Mouse (Mus musculus) MEL (cell line): ENCODE results near the gene Dgat2.

Experiments
- CHD1 ChIP-seq: IDR thresholded peaks from 2 replicates; pipeline ENCODE4 v1.6.1; 2012; ENCODE audit warnings: low read depth, mild to moderate bottlenecking, inconsistent platforms, low read length, improper control_type of control experiment
- CTCF ChIP-seq, 3 experiments: IDR thresholded peaks in 2 of 3; conservative IDR thresholded peaks in 1 of 3; 2 replicates each; pipeline ENCODE4 v1.5.1; 2011 to 2012; ENCODE audit warnings: low read length in 3 of 3, low read depth in 2 of 3, mild to moderate bottlenecking in 2 of 3, improper control_type of control experiment in 1 of 3, inconsistent platforms in 1 of 3, mixed read lengths in 1 of 3, moderate library complexity in 1 of 3; ENCODE audit not compliant: control insufficient read depth in 1 of 3, insufficient read depth in 1 of 3, poor library complexity in 1 of 3, severe bottlenecking in 1 of 3
- E2F4 ChIP-seq: IDR thresholded peaks from 2 replicates; pipeline ENCODE4 v1.6.1; 2011; ENCODE audit warnings: low read depth, low read length, improper control_type of control experiment, borderline replicate concordance
- HCFC1 ChIP-seq: IDR thresholded peaks from 2 replicates; pipeline ENCODE4 v1.6.1; 2012; ENCODE audit warnings: low read depth, mild to moderate bottlenecking, inconsistent platforms, low read length, improper control_type of control experiment, moderate library complexity
- POLR2A ChIP-seq, 2 experiments: IDR thresholded peaks; 2 replicates each; pipeline ENCODE4 v1.6.1; 2011 to 2012; ENCODE audit warnings: low read length in 2 of 2, mild to moderate bottlenecking in 2 of 2, control low read depth in 1 of 2, improper control_type of control experiment in 1 of 2, low read depth in 1 of 2, moderate library complexity in 1 of 2; ENCODE audit not compliant: control insufficient read depth in 1 of 2, insufficient read depth in 1 of 2, poor library complexity in 1 of 2
- POLR2AphosphoS5 ChIP-seq: IDR thresholded peaks from 2 replicates; pipeline ENCODE4 v1.6.1; 2012; ENCODE audit warnings: low read depth, borderline replicate concordance, mild to moderate bottlenecking, inconsistent platforms, low read length, moderate library complexity, mixed read lengths
- RAD21 ChIP-seq: IDR thresholded peaks from 2 replicates; pipeline ENCODE4 v1.6.1; 2011; ENCODE audit warnings: mild to moderate bottlenecking, low read depth, low read length, improper control_type of control experiment
- TAL1 ChIP-seq: IDR thresholded peaks from 2 replicates; pipeline ENCODE4 v1.6.1; 2012; ENCODE audit warnings: mild to moderate bottlenecking, inconsistent platforms, low read length, moderate library complexity, mixed read lengths
- ZKSCAN1 ChIP-seq: IDR thresholded peaks from 2 replicates; pipeline ENCODE4 v1.6.1; 2012; ENCODE audit warnings: low read depth, mild to moderate bottlenecking, inconsistent platforms, low read length, improper control_type of control experiment, moderate library complexity
- ZMIZ1 ChIP-seq: IDR thresholded peaks from 2 replicates; pipeline ENCODE4 v1.6.1; 2012; ENCODE audit warnings: low read depth, mild to moderate bottlenecking, inconsistent platforms, low read length, improper control_type of control experiment, moderate library complexity

DNA sequence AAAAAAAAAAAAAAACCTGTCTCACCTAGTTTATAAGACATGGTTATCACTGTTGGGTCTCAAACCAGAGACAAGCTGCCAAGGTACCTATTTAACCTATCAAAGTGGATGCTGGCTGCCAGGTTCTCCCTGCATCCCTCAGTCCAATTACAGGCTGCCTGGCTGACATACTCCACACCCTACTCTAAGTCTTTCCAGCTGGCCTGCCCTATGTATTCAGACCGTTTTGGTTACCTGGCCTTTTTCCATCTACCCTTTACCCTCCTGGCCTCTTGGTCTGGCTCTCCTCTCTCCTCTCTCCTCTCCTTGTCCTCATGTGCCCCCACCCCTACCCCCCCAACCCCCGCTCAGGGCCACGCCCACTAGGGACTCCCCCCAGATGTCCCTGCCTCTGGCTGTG, 65.7 kb downstream of the Dgat2 start:
- TF ChIP-seq CTCF (IDR thresholded peaks at IDR 0.05 in 2 of 3, conservative IDR thresholded peaks at IDR 0.05 in 1 of 3; ENCODE audit: control insufficient read depth in 1 of 3, insufficient read depth in 1 of 3, low read depth in 2 of 3, low read length in 3 of 3, poor library complexity in 1 of 3, severe bottlenecking in 1 of 3) = no peak
- TF ChIP-seq CHD1 = no peak
- TF ChIP-seq RAD21 = no peak
- no peak for TF ChIP-seq TAL1
- no peak for TF ChIP-seq POLR2A (IDR thresholded peaks at IDR 0.05; ENCODE audit: control insufficient read depth in 1 of 2, insufficient read depth in 1 of 2, low read depth in 1 of 2, low read length in 2 of 2, poor library complexity in 1 of 2)
- no peak for TF ChIP-seq ZMIZ1
- no peak for TF ChIP-seq HCFC1
- no peak for TF ChIP-seq ZKSCAN1
- TF ChIP-seq POLR2AphosphoS5 = no peak
- no peak for TF ChIP-seq E2F4
